Mouse (Mus musculus) gastrocnemius, postnatal 4 days (tissue): Measurements from ENCODE around the gene Dcst1. TPM values are rescaled to one million over a fixed set of nuclear protein-coding genes. Genes with fewer than 3 reads are reported as not detected.

ENCODE experiments used
- DNase-seq, 2 experiments: peaks; one replicate each; pipeline ENCODE4 v3.0.0; 2021 to 2022; ENCODE audit warnings: low spot score in 2 of 2, mixed read lengths in 2 of 2
- total RNA-seq, 2 experiments: library from RNA; stranded (reverse); gene quantifications; 2 replicates each; pipeline ENCODE4 v1.2.3; 2021

Dcst1 gene
- total RNA-seq, 2 experiments from 2014 or later = 0.27 to 0.34 TPM

GRCm38 (mm10) chr3:89315930-89316831 is 48.9 kb downstream of the Dcst1 start:
- DNase-seq = peak in 1 of 2 experiments; percentile 26

GRCm38 (mm10) chr3:89315195-89315929 is 49.7 kb downstream of the Dcst1 start:
- peak; percentile 77 to 83 for DNase-seq

- no peak for DNase-seq
Observed at GRCm38 (mm10) chr3:89314791-89315190, 50.3 kb downstream of the Dcst1 start.

GRCm38 (mm10) chr3:89314340-89314739 is 50.7 kb downstream of the Dcst1 start:
- DNase-seq = no peak

- no peak for DNase-seq
Observed at GRCm38 (mm10) chr3:89308089-89308488, 57.0 kb downstream of the Dcst1 start.

GRCm38 (mm10) chr3:89305551-89306325 is 59.3 kb downstream of the Dcst1 start:
- no peak for DNase-seq

- DNase-seq = no peak
Observed at GRCm38 (mm10) chr3:89305105-89305504, 59.9 kb downstream of the Dcst1 start.

- no peak for DNase-seq
Observed at GRCm38 (mm10) chr3:89304440-89304839, 60.6 kb downstream of the Dcst1 start.

GRCm38 (mm10) chr3:89300514-89300913 is 64.5 kb downstream of the Dcst1 start:
- no peak for DNase-seq

Other genes starting within 250 kb of the Dcst1 start
- 1 to 10 TPM in 1 of 2 experiments, not detected in 1; 1.1 TPM for gene Pklr, start 229.1 kb downstream of the Dcst1 start, total RNA-seq
- under 1 TPM; 0.39 to 0.91 TPM for gene Hcn3, start 205.1 kb downstream of the Dcst1 start, total RNA-seq
- 10 to 100 TPM; 31.1 to 39.0 TPM for gene Clk2, start 200.5 kb downstream of the Dcst1 start, total RNA-seq
- 10 to 100 TPM; 41.8 to 43.1 TPM for gene Scamp3, start 187.8 kb downstream of the Dcst1 start, total RNA-seq
- gene Fam189b, start 182.1 kb downstream of the Dcst1 start, total RNA-seq = 10 to 100 TPM; 19.2 to 22.1 TPM
- 10 to 100 TPM; 30.9 to 32.2 TPM for gene Gba, start 162.3 kb downstream of the Dcst1 start, total RNA-seq
- 100 to 1,000 TPM; 142 to 158 TPM for gene Thbs3, start 150.1 kb downstream of the Dcst1 start, total RNA-seq
- 10 to 100 TPM; 80.7 to 95.1 TPM for gene Mtx1, start 138.2 kb downstream of the Dcst1 start, total RNA-seq
- gene Muc1, start 136.2 kb downstream of the Dcst1 start, total RNA-seq = 1 to 10 TPM in 1 of 2 experiments, under 1 TPM in 1; 0.57 to 1.5 TPM
- 100 to 1,000 TPM in 1 of 2 experiments, 10 to 100 TPM in 1; 99.9 to 117 TPM for gene Krtcap2, start 119.3 kb downstream of the Dcst1 start, total RNA-seq
- gene Trim46, start 118.9 kb downstream of the Dcst1 start, total RNA-seq = under 1 TPM; 0.73 to 0.83 TPM
- 10 to 100 TPM; 61.2 to 62.8 TPM for gene Dpm3, start 105.9 kb downstream of the Dcst1 start, total RNA-seq
- 10 to 100 TPM; 31.7 to 37.7 TPM for gene Slc50a1, start 94.7 kb downstream of the Dcst1 start, total RNA-seq
- gene Efna1, start 84.1 kb downstream of the Dcst1 start, total RNA-seq = 10 to 100 TPM; 20.4 to 21.8 TPM
- not detected for gene Efna3, start 42.3 kb downstream of the Dcst1 start, total RNA-seq
- gene Efna4, start 27.2 kb downstream of the Dcst1 start, total RNA-seq = 1 to 10 TPM; 2.6 to 2.8 TPM
- gene Adam15, start 15.3 kb downstream of the Dcst1 start, total RNA-seq = 10 to 100 TPM; 54.6 to 55.8 TPM
- gene Dcst2, start 3.3 kb downstream of the Dcst1 start, total RNA-seq = under 1 TPM; 0.12 to 0.16 TPM
- gene Zbtb7b, start 29.5 kb upstream of the Dcst1 start, total RNA-seq = 10 to 100 TPM; 14.1 to 23.9 TPM
- under 1 TPM in 1 of 2 experiments, not detected in 1; 0.83 TPM for gene Lenep, start 37.5 kb upstream of the Dcst1 start, total RNA-seq
- 10 to 100 TPM; 21.9 to 27.2 TPM for gene Flad1, start 46.6 kb upstream of the Dcst1 start, total RNA-seq
- 10 to 100 TPM; 35.7 to 44.5 TPM for gene Cks1b, start 53.1 kb upstream of the Dcst1 start, total RNA-seq
- 10 to 100 TPM; 73.1 to 80.6 TPM for gene Shc1, start 53.2 kb upstream of the Dcst1 start, total RNA-seq
- 10 to 100 TPM; 31.9 to 35.0 TPM for gene Pygo2, start 65.0 kb upstream of the Dcst1 start, total RNA-seq
- gene Pbxip1, start 71.5 kb upstream of the Dcst1 start, total RNA-seq = 100 to 1,000 TPM; 193 to 208 TPM
- 10 to 100 TPM; 13.1 to 16.1 TPM for gene Pmvk, start 89.3 kb upstream of the Dcst1 start, total RNA-seq
- 10 to 100 TPM; 13.6 to 16.5 TPM for gene Kcnn3, start 154.9 kb upstream of the Dcst1 start, total RNA-seq